In genomic region chr5:103972379-103972778, GRCm38 (mm10) we compare ENCODE assay signal across 11 mouse cellular contexts. TPM values are rescaled to one million over a fixed set of nuclear protein-coding genes. Genes with fewer than 3 reads are reported as not detected.
DNase-seq lines count a peak whose midpoint lies in the region; ATAC-seq lines count a peak whose summit lies in the region.
"Had no signal": no experiment of that assay in that cellular context is flagged by ENCODE, and none has a peak within 500 bp of the region (broad histone marks: within the 10 kb centered on the region; RNA-seq: fewer than 3 reads in every experiment).

No protein-coding gene starts in this region.

- peak overlapping the region; percentile 45 for H3K4me2 ChIP-seq in lung, embryonic 16.5 days (ENCODE audit: low read depth, low read length)
- H3K4me2 ChIP-seq in limb, embryonic 13.5 days (replicated peaks) = peak overlapping the region; percentile 48
- H3K4me2 ChIP-seq in stomach, embryonic 15.5 days = peak overlapping the region; percentile 39
- H3K4me2 ChIP-seq in forebrain, embryonic 16.5 days (ENCODE audit: low read length) = no peak overlapping the region

- no peaks in the 10 kb centered on the region for H3K4me1 ChIP-seq in heart, embryonic 10.5 days
- no peaks in the 10 kb centered on the region for H3K4me1 ChIP-seq in lung, embryonic 16.5 days (replicated peaks; ENCODE audit: control insufficient read depth, insufficient read depth, low read length)
- H3K4me1 ChIP-seq in limb, embryonic 13.5 days = peaks cover 9% of the 10 kb centered on the region; the same call in 1 of the 2 replicates
- 0 out of 2 replicates have a peak, but pooled peaks cover 2% of the 10 kb centered on the region for H3K4me1 ChIP-seq in stomach, embryonic 15.5 days
- no peaks in the 10 kb centered on the region for H3K4me1 ChIP-seq in forebrain, embryonic 16.5 days (replicated peaks; ENCODE audit: control insufficient read depth, insufficient read depth, low read length)

- no peak overlapping the region for H3K9ac ChIP-seq in lung, embryonic 16.5 days (ENCODE audit: low read length)
- H3K9ac ChIP-seq in limb, embryonic 13.5 days = no peak overlapping the region
- no peak overlapping the region for H3K9ac ChIP-seq in stomach, embryonic 15.5 days
- no peak overlapping the region for H3K9ac ChIP-seq in forebrain, embryonic 16.5 days (replicated peaks; ENCODE audit: low read depth, low read length)

- no peaks in the 10 kb centered on the region for H3K36me3 ChIP-seq in heart, embryonic 10.5 days
- no peaks in the 10 kb centered on the region for H3K36me3 ChIP-seq in lung, embryonic 16.5 days (ENCODE audit: control insufficient read depth, insufficient read depth, low read length)
- no peaks in the 10 kb centered on the region for H3K36me3 ChIP-seq in limb, embryonic 13.5 days
- no peaks in the 10 kb centered on the region for H3K36me3 ChIP-seq in stomach, embryonic 15.5 days
- H3K36me3 ChIP-seq in forebrain, embryonic 16.5 days (ENCODE audit: control insufficient read depth, insufficient read depth) = no peaks in the 10 kb centered on the region

- no peaks in the 10 kb centered on the region for H3K27me3 ChIP-seq in heart, embryonic 10.5 days (ENCODE audit: insufficient read depth, poor library complexity, severe bottlenecking)
- no peaks in the 10 kb centered on the region for H3K27me3 ChIP-seq in lung, embryonic 16.5 days (ENCODE audit: control insufficient read depth, insufficient read depth, low read depth, low read length)
- no peaks in the 10 kb centered on the region for H3K27me3 ChIP-seq in limb, embryonic 13.5 days
- no peaks in the 10 kb centered on the region for H3K27me3 ChIP-seq in stomach, embryonic 15.5 days (replicated peaks)
- no peaks in the 10 kb centered on the region for H3K27me3 ChIP-seq in forebrain, embryonic 16.5 days (replicated peaks; ENCODE audit: control insufficient read depth, insufficient read depth, low read length)

- intact Hi-C loops in left cerebral cortex, postnatal 25 days (cut with DNase I) = no loop called here

- 52% methylated on average over 19 of the region's 19 CpGs for WGBS in heart, embryonic 10.5 days
- 49% methylated on average over 19 of the region's 19 CpGs for WGBS in lung, embryonic 16.5 days
- WGBS in limb, embryonic 13.5 days = 50% methylated on average over 19 of the region's 19 CpGs
- WGBS in stomach, embryonic 15.5 days = 49% methylated on average over 19 of the region's 19 CpGs
- 65% methylated on average over 19 of the region's 19 CpGs for WGBS in forebrain, embryonic 16.5 days

- H3K9me3 ChIP-seq in heart, embryonic 10.5 days = no peaks in the 10 kb centered on the region
- H3K9me3 ChIP-seq in lung, embryonic 16.5 days (ENCODE audit: control insufficient read depth, low read length) = no peaks in the 10 kb centered on the region
- no peaks in the 10 kb centered on the region for H3K9me3 ChIP-seq in limb, embryonic 13.5 days
- no peaks in the 10 kb centered on the region for H3K9me3 ChIP-seq in stomach, embryonic 15.5 days
- H3K9me3 ChIP-seq in forebrain, embryonic 16.5 days (ENCODE audit: control insufficient read depth, low read length) = no peaks in the 10 kb centered on the region

- H3K27ac ChIP-seq in heart, embryonic 10.5 days = no peak overlapping the region
- H3K27ac ChIP-seq in lung, embryonic 16.5 days (ENCODE audit: low read length) = no peak overlapping the region
- no peak overlapping the region for H3K27ac ChIP-seq in limb, embryonic 13.5 days
- no peak overlapping the region for H3K27ac ChIP-seq in stomach, embryonic 15.5 days
- no peak overlapping the region for H3K27ac ChIP-seq in forebrain, embryonic 16.5 days (ENCODE audit: low read length)

- peak overlapping the region; percentile 22; the same call in 1 of the 2 replicates for H3K4me3 ChIP-seq in heart, embryonic 10.5 days
- H3K4me3 ChIP-seq in lung, embryonic 16.5 days (ENCODE audit: low read length) = peak overlapping the region; percentile 17; the same call in 1 of the 2 replicates
- no peak overlapping the region for H3K4me3 ChIP-seq in limb, embryonic 13.5 days
- H3K4me3 ChIP-seq in stomach, embryonic 15.5 days (replicated peaks) = no peak overlapping the region
- no peak overlapping the region for H3K4me3 ChIP-seq in forebrain, embryonic 16.5 days (replicated peaks; ENCODE audit: low read length)

- DNase-seq in heart, embryonic 10.5 days (ENCODE audit: low spot score) = peak; percentile 51
- no peak for DNase-seq in heart, adult 8-10 months (ENCODE audit: low spot score)
- DNase-seq in lung, adult 18-20 months = no peak
- DNase-seq in left cerebral cortex, postnatal 25 days (ENCODE audit: low spot score in 2 of 2) = no peak
- DNase-seq: cerebellum, adult 9-10 months; midbrain, embryonic 14.5 days had no signal

- no peak for ATAC-seq in lung, embryonic 16.5 days (ENCODE audit: low read depth)
- no peak for ATAC-seq in limb, embryonic 13.5 days (ENCODE audit: low FRiP score, low read depth)
- no peak for ATAC-seq in stomach, embryonic 15.5 days (ENCODE audit: insufficient read depth, low FRiP score, low read depth)
- no peak for ATAC-seq in forebrain, embryonic 16.5 days

RNA-seq across cellular contexts. Expression of gene Hsd17b13, which starts 4.8 kb away (rescaled TPM):
- not detected in 2 replicates for polyA plus RNA-seq in heart, embryonic 10.5 days (2016; fragmentation: Nextera tagmentation; extraction: Ambion mirVana)
- not detected for total RNA-seq in heart, adult 8-10 months (2022)
- polyA plus RNA-seq in lung, embryonic 16.5 days (2015; fragmentation: Nextera tagmentation; extraction: Ambion mirVana) = 0.19 and 0.91 TPM in 2 replicates
- polyA plus RNA-seq in limb, embryonic 13.5 days (2015; fragmentation: Nextera tagmentation; extraction: Ambion mirVana) = 0.23 TPM in 1 of 2 replicates, not detected in the other
- polyA plus RNA-seq in stomach, embryonic 15.5 days (2015; fragmentation: Nextera tagmentation; extraction: Ambion mirVana) = 4.8 and 6.2 TPM in 2 replicates
- not detected in 2 replicates for polyA plus RNA-seq in forebrain, embryonic 16.5 days (2015; fragmentation: Nextera tagmentation; extraction: Ambion mirVana)
- total RNA-seq in left cerebral cortex, postnatal 25 days (2021) = under 1 TPM; 0.37 to 0.50 TPM
- polyA plus RNA-seq: C2C12; midbrain, embryonic 14.5 days had no signal

RNA-seq across cellular contexts. Expression of gene Hsd17b11, which starts 49.3 kb away (rescaled TPM):
- polyA plus RNA-seq in heart, embryonic 10.5 days (2016; fragmentation: Nextera tagmentation; extraction: Ambion mirVana) = 2.5 and 3.6 TPM in 2 replicates
- 10 to 100 TPM; 26.5 to 30.0 (median 27.4) TPM for total RNA-seq in heart, adult 8-10 months (2022)
- 5.3 and 6.2 TPM in 2 replicates for polyA plus RNA-seq in lung, embryonic 16.5 days (2015; fragmentation: Nextera tagmentation; extraction: Ambion mirVana)
- 3.5 TPM in 2 replicates for polyA plus RNA-seq in limb, embryonic 13.5 days (2015; fragmentation: Nextera tagmentation; extraction: Ambion mirVana)
- polyA plus RNA-seq in stomach, embryonic 15.5 days (2015; fragmentation: Nextera tagmentation; extraction: Ambion mirVana) = 6.8 and 7.0 TPM in 2 replicates
- polyA plus RNA-seq in forebrain, embryonic 16.5 days (2015; fragmentation: Nextera tagmentation; extraction: Ambion mirVana) = 1.7 and 1.8 TPM in 2 replicates
- 10 to 100 TPM; 38.2 to 39.8 TPM for total RNA-seq in left cerebral cortex, postnatal 25 days (2021)

Comparison
In these comparisons a context has a peak if more than half of its experiments do, and no peak if none do; other contexts are left out.
1. H3K4me3 ChIP-seq: peak in heart, embryonic 10.5 days (single experiment) and lung, embryonic 16.5 days (single experiment); none in limb, embryonic 13.5 days (single experiment), stomach, embryonic 15.5 days (single experiment) and forebrain, embryonic 16.5 days (single experiment).